17 mouse cellular contexts compared by ENCODE assay signal in the genomic region with DNA sequence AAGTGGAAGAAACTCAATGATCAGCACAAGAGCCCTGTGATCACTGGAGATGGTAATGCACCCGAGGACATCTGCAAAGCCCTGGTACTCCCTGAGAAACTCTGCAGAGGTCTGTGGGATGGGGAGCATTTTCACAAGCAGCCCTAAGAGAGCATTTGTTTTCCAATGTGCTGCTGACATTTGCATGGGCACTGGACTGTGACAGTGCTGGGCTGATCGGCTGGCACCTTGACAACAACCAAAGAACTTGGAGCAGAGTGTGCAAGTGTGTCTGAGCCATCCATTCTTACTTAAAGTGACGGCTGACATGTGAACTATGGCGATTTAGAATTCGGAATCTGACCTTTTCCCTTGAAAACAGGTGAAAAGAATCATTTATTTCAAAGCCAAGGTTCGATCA. TPM values are rescaled to one million over a fixed set of nuclear protein-coding genes. Genes with fewer than 3 reads are reported as not detected.
A peak's percentile ranks its signal among the peaks of the same experiment; 100 is the strongest.
DNase-seq lines count a peak whose midpoint lies in the region; ATAC-seq and TF ChIP-seq lines count a peak whose summit lies in the region.
"Had no signal": no experiment of that assay in that cellular context is flagged by ENCODE, and none has a peak within 500 bp of the region (broad histone marks: within the 10 kb centered on the region; RNA-seq: fewer than 3 reads in every experiment).

No protein-coding gene starts in this region.

- H3K27ac ChIP-seq in layer of hippocampus, adult 2 months, result peak overlapping the region; percentile 67; the same call in 1 of the 2 replicates
- peak overlapping the region; percentile 60 for H3K27ac ChIP-seq in hindbrain, embryonic 10.5 days
- H3K27ac ChIP-seq in kidney, adult 2 months (ENCODE audit: insufficient read depth, low read depth, low read length), result no peak overlapping the region
- H3K27ac ChIP-seq in midbrain, embryonic 13.5 days, result no peak overlapping the region
- H3K27ac ChIP-seq: embryonic facial prominence, embryonic 13.5 days; heart, embryonic 15.5 days; macrophage had no signal

- 52% methylated on average over 6 of the region's 6 CpGs for WGBS in hindbrain, embryonic 10.5 days
- 46% methylated on average over 6 of the region's 6 CpGs for WGBS in kidney, adult 2 months
- WGBS in midbrain, embryonic 13.5 days, result 32% methylated on average over 6 of the region's 6 CpGs

- H3K4me2 ChIP-seq in midbrain, embryonic 13.5 days (replicated peaks), result no peak overlapping the region
- H3K4me2 ChIP-seq: embryonic facial prominence, embryonic 13.5 days; heart, embryonic 15.5 days; liver, embryonic 11.5 days; lung, embryonic 14.5 days had no signal

- no peaks in the 10 kb centered on the region for H3K36me3 ChIP-seq in hindbrain, embryonic 10.5 days
- no peaks in the 10 kb centered on the region for H3K36me3 ChIP-seq in kidney, adult 2 months (ENCODE audit: control insufficient read depth, insufficient read depth, low read length)
- no peaks in the 10 kb centered on the region for H3K36me3 ChIP-seq in midbrain, embryonic 13.5 days
- H3K36me3 ChIP-seq: embryonic facial prominence, embryonic 13.5 days; heart, embryonic 15.5 days had no signal

- no peak for TF ChIP-seq CTCF in layer of hippocampus, adult 2 months (conservative IDR thresholded peaks at IDR 0.05)
- no peak for TF ChIP-seq CTCF in kidney, adult 2 months (conservative IDR thresholded peaks at IDR 0.05; ENCODE audit: insufficient read depth, insufficient read length, low read depth, low read length)

- no peak overlapping the region for H3K4me3 ChIP-seq in layer of hippocampus, adult 2 months
- no peak overlapping the region for H3K4me3 ChIP-seq in hindbrain, embryonic 10.5 days
- H3K4me3 ChIP-seq in kidney, adult 2 months (ENCODE audit: insufficient read depth, low read depth, low read length), result no peak overlapping the region
- H3K4me3 ChIP-seq in midbrain, embryonic 13.5 days (replicated peaks), result no peak overlapping the region
- H3K4me3 ChIP-seq: embryonic facial prominence, embryonic 13.5 days; heart, embryonic 15.5 days had no signal

- DNase-seq in layer of hippocampus, adult 2 months (ENCODE audit: low spot score in 2 of 2), result no peak
- no peak for DNase-seq in layer of hippocampus, postnatal 36 days
- no peak for DNase-seq in hindbrain, embryonic 10.5 days (ENCODE audit: low spot score)
- DNase-seq in kidney, adult 2 months, result peak; percentile 55
- no peak for DNase-seq in Muller cell, postnatal 12 days (ENCODE audit: inconsistent ontology term)
- DNase-seq in T-cell, adult 2 months (ENCODE audit: low spot score), result no peak
- DNase-seq: adrenal gland, postnatal 25 days; left cerebral cortex, postnatal 4 days; lung, embryonic 14.5 days; thymus, postnatal 36 days had no signal

- H3K9me3 ChIP-seq in hindbrain, embryonic 10.5 days, result no peaks in the 10 kb centered on the region
- no peaks in the 10 kb centered on the region for H3K9me3 ChIP-seq in midbrain, embryonic 13.5 days
- H3K9me3 ChIP-seq: embryonic facial prominence, embryonic 13.5 days; heart, embryonic 15.5 days had no signal

- H3K4me1 ChIP-seq in hindbrain, embryonic 10.5 days (replicated peaks), result peaks cover 21% of the 10 kb centered on the region
- H3K4me1 ChIP-seq in kidney, adult 2 months (ENCODE audit: control insufficient read depth, insufficient read depth, low read length), result no peaks in the 10 kb centered on the region
- H3K4me1 ChIP-seq in midbrain, embryonic 13.5 days (replicated peaks), result peaks cover 20% of the 10 kb centered on the region
- H3K4me1 ChIP-seq: heart, embryonic 15.5 days had no signal

- H3K9ac ChIP-seq in midbrain, embryonic 13.5 days (replicated peaks), result no peak overlapping the region
- H3K9ac ChIP-seq: embryonic facial prominence, embryonic 13.5 days; heart, embryonic 15.5 days; lung, embryonic 14.5 days had no signal

- no peaks in the 10 kb centered on the region for H3K27me3 ChIP-seq in hindbrain, embryonic 10.5 days (ENCODE audit: insufficient read depth, poor library complexity, severe bottlenecking)
- no peaks in the 10 kb centered on the region for H3K27me3 ChIP-seq in kidney, adult 2 months (replicated peaks; ENCODE audit: control insufficient read depth, insufficient read depth, low read length)
- H3K27me3 ChIP-seq in midbrain, embryonic 13.5 days, result no peaks in the 10 kb centered on the region
- H3K27me3 ChIP-seq: embryonic facial prominence, embryonic 13.5 days; heart, embryonic 15.5 days had no signal

- TF ChIP-seq POLR2A in kidney, adult 2 months (IDR thresholded peaks at IDR 0.05; ENCODE audit: low read depth, low read length), result no peak

- peak; percentile 62; the same call in 1 of the 2 replicates for ATAC-seq in midbrain, embryonic 13.5 days
- ATAC-seq in frontal cortex, adult (ENCODE audit: low TSS enrichment), result no peak

RNA-seq across cellular contexts. Expression of a gene that starts 49.4 kb away (rescaled TPM):
- 100 to 1,000 TPM; 291 to 295 TPM for total RNA-seq in layer of hippocampus, adult 2 months (2021)
- 100 to 1,000 TPM; 284 to 289 TPM for total RNA-seq in layer of hippocampus, postnatal 36 days (2021)
- 2.0 and 2.2 TPM in 2 replicates for polyA plus RNA-seq in hindbrain, embryonic 10.5 days (2016; fragmentation: Nextera tagmentation; extraction: Ambion mirVana)
- 0.58 and 1.1 TPM in 2 replicates for polyA plus RNA-seq in kidney, adult 2 months (2012; rRNA removed)
- 1.5 and 1.6 TPM in 2 replicates for polyA plus RNA-seq in midbrain, embryonic 13.5 days (2015; fragmentation: Nextera tagmentation; extraction: Ambion mirVana)
- total RNA-seq: MEL had no signal
- polyA plus RNA-seq: heart, embryonic 15.5 days; macrophage had no signal

Comparison
In these comparisons a context has a peak if more than half of its experiments do, and no peak if none do; other contexts are left out.
1. H3K27ac ChIP-seq: peak in layer of hippocampus, adult 2 months (single experiment) and hindbrain, embryonic 10.5 days (single experiment); none in kidney, adult 2 months (single experiment) and midbrain, embryonic 13.5 days (single experiment).